Mouse (Mus musculus): ENCODE data around the gene Gadd45a.

Gadd45a gene

DNA sequence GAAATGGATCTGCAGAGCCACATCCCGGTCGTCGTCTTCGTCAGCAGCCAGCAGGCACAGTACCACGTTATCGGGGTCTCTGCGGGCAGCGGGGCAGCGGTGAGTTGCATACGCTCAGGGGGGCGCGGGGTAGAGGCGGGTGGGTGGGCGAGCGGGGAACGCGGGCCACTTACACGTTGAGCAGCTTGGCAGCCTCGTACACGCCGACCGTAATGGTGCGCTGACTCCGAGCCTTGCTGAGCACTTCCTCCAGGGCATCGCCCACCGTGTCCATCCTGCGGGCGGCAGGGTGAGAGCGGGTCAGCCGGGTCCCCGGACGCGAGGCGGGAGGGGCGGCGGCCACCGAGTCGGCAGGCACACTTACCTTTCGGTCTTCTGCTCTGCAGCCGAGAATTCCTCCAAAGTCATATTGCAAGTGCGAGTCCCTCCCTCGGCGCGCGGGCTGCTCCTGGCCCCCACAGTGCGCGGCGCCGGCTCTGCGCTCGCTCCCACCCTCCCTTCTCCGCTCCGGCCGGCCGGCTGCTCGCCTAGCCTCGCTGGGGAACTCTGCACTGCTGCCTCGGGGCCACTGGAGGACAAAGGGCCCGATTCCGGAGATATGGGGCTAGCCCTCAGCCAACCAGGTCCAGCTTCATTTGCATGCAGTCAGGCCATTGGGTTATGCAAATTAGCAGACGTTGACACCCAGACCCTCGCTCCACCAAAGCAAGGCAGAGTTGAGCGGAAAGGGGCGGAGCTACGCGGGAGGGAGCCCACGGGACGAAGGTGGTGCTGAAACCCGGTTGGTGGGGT, at the start of gene Gadd45a:
Gene Gadd45a (minus strand): TSS at position 621 of the 792 bp plus-strand sequence.
- DNase-seq = peak; percentile 97

DNA sequence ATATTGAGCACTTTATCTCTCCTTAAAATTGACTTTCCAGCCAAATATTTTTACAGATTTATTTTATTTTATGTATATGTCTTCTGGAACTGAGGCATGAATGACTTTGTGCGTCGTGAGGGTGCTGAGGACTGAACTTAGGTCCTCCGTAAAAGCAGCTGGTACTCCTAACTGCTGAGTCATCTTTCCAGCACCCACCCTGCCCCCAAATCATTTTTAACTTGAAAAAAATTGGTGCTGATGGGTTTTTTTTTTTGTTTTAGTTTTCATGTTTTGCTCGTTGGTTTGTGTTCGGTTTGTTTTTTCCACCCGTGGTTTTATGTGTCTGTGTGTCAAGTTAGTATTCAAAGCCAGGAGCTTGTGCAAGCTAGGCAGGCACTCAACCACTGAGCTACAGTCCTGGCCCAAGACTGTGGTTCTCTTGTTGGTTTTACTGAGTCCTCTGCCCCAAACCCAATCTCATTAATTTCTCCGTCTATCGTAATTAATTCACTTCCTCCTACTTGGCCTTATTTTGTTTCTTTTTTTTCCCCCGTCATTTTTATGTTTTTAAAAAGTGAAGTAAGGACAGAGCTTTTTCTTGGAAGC, 48.7 kb upstream of the Gadd45a start:
- DNase-seq = no peak

DNA sequence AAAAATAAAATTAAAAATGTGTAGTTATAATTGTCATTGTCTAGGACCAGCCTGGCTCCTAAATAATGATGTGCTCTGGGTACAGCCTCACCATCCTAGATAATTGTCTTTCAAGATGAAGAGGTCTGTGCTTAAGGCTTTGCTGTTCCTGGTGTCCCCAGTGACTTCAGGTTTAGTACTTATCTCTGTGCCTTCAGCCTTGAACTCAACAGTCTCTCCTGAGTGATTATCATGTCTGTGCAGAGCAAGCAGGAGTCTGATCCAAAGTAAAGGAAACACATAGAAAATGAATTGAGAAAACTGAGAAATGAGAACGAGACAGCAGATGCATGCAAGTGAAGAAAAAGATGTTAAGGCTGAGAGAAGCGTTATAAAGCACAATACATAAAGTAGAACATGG, 47.2 kb upstream of the Gadd45a start:
- no peak for DNase-seq

DNA sequence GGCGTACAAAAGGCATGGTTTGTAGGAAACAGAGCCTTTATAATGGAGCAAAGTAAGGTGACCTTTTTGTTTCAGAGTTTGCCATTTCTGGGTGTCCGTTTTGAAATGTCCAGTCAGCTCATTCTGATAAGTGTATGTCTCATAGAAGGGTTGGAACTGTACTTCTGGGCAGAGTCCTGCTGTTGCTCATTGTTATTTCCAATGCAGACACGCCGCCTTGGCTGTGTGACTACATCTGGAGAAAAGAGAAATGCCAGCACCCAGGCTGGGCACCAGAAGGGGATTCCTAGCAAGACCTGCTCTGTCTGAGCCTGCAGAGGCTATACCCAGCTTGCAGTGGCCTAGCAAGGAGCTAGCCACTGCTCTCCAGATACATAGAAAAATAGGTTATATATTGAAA, 43.9 kb upstream of the Gadd45a start:
- no peak for DNase-seq

DNA sequence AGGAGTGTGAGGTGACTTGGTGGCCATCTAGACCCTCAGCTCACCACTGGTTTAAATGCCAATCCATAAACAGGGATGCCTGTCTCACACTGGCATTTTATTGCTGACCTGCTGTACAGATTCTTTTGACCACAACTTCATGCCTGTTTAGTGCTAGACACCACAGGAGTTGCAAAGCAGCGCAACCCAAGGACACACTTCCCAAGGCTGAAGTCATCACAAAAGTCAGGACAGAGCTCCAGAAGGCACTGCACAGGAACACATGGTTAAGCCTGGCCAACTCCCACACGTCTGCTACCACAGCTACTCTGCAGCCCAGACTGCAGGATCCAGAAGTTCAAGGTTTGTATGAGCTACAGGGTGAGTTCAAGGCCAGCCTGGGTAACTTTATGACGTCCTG, 40.8 kb upstream of the Gadd45a start:
- DNase-seq = no peak

DNA sequence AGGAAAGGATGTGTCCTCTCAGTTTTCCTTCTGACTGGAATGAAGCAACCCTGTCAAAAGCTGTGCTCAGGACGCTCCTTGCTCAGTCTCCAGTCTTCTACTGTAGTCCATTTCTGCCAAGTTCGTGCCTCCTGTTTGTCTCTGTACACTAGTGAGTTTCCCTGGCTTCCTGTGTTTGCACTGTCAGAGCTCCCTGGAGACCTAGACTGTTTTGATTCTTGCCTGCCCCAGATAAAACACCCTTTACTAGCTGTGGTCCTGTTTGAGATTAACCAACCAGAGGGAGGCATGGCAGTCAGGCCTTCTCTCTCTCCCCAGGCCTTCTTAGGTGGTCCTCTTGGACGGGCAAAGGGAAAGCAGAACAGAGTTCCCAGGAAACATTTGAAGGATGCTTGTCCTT, 40.2 kb upstream of the Gadd45a start:
- peak; percentile 23 for DNase-seq

DNA sequence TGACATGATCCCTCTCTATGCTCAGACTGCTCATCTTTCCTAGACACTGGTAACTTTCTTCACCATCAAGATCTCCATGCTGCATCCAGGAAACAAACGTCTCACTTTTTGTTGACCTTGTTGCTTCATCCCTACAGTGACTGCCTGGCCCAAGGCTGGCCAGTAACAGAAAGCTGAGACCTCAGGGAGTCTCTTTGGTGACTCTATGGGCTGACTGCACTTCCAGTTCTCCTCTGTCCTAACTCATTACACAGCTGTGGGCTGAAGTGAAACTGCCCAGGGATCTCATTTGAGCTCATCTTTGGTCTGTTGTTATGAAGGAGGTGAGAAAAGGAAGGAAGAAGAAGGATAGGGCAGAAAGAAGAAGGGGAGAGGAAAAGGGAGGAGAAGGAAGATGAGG, 39.1 kb upstream of the Gadd45a start:
- DNase-seq = no peak

DNA sequence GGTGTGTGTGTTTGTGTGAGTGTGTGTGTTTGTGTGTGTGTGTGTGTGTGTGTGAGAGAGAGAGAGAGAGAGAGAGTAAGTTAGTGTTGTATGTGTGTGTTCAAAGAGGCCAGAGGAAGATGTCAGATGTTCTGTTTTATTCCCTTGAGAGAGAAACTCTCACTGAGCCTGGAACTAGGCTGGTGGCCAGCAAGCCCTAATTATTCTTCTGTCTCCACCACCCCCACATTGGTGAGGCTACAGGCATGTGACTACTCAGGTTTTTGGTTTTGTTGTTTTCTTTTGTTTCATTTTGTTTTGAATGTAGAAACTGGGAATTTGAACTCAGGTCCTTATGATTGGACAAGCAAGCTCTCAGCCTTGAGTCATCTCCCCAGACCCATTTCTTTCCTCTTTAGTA, 37.6 kb upstream of the Gadd45a start:
- DNase-seq = no peak

DNA sequence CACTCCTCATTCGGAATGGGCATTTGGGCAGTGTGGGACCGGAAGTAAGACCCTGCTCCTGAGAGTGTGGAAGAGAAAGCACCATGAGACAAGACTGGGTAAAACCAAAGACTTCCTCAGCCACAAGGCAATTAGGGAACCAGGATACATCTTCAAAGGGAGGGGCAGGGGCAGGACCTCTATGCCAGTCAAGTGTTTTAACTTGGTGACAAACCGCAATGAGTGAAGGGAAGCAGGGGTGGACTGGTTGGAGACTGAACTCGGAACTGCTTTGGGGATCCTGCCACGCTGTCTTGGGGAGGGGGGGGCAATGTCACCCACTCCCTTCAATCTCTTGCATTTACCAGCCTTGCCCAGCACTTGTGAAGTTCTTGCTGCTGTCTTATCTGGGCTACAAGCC, 36.7 kb upstream of the Gadd45a start:
- no peak for DNase-seq

DNA sequence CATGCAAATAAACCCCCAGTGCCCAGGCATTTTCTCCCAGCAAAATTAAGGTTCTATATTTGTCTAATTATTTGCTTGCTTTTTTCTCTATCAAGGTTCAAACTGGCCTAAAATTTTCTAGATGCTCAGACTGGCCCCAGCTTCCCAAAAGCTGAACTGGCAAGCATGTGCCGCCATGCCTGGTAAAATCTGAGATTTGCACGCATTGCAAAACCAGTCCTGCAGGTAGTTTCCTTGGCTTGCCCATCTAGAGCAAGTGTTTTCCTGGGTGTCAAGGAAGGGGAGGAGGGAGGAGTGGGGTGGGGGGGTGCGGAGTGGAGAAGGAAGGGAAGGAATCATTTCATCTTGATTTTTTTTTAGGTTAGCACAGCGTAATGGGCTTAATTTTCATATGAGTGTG, 36.2 kb upstream of the Gadd45a start:
- DNase-seq = no peak

DNA sequence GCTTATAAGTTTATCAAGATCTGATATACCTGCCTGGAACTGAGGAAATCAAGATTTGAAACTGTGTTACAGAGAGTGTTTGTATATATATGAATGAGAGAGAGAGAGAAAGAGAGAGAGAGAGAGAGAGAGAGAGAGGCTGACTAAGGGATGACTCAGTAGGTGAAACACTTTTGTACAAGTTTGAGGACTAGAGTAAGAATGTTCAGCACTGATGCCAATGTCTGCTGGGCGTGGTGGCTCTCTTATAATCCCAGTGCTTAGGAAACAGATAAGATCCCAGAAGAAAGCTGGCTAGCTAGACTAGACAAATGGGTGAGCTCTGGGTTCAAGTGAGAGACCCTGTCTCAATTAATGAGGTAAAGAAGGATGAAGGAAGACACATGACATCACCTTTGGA, 34.4 kb upstream of the Gadd45a start:
- no peak for DNase-seq

DNA sequence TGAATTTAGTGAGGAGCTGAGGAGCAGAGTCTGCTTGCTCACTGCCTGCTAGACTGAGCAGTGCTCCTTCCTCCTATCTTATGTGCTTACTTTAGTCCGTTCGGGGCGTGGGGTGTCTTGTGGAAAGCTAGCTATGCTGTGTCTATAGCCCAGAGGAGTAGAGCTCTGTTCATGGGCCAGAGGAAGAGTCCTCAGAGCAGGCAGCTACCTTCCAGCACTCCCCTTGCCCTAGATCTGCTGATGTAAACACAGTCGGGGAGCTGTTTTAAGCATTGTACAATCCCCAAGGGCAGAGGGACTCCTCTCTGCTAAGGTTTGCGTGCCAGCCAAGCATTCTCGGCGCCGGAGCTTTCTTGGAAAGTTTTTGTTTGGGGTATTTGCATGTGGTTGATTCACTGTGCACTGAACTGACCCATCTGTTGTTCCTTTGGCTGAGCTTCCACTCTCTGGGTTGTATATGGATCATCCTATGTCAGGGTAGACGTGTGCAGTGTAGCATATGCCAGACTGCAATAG, 32.6 kb upstream of the Gadd45a start:
- peak; percentile 31 for DNase-seq

DNA sequence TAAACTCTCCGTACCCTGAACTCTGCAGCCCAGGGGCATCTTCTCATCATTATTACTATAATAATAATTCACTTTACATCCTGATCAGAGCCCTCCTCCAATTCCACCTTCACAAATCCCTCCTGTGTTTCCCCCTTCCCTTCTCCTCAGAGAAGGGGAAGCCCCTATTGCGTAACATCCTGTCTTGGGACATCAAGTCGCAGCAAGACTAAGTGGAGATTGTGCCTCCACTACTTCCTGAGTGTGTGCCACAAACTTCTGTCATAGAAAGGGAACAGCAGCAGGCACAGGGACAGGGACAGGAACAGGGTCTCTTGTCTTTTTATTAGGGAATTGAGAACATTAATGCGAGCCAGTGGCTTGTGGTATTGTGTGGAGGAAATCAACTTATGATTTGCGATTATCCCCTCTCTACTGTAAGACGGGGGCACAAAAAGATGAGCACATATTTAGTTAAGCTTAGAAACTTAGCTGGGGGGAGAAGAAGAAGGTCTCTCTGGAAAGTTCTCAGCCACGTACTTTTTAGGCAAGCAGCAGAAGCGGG, 32.0 kb upstream of the Gadd45a start:
- DNase-seq = no peak

DNA sequence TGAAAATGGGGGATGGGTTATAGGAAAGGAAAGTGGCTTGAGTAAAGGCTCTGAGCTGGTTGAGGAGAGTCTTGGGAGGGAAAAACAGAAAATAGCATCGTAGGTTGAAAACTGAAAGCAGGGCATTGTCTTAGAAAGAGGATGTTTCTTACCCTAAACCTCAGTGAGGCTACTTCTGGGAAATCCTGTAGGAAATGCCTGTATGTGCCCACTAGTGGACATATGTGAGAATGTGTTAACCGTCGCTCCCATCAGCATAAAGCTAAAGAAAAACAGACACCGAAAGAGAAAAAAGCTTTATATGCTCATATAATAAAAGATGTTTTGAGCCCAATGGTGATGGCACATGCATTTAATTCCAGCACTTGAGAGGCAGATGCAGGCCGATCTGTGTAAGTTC, 22.8 kb upstream of the Gadd45a start:
- DNase-seq = no peak

DNA sequence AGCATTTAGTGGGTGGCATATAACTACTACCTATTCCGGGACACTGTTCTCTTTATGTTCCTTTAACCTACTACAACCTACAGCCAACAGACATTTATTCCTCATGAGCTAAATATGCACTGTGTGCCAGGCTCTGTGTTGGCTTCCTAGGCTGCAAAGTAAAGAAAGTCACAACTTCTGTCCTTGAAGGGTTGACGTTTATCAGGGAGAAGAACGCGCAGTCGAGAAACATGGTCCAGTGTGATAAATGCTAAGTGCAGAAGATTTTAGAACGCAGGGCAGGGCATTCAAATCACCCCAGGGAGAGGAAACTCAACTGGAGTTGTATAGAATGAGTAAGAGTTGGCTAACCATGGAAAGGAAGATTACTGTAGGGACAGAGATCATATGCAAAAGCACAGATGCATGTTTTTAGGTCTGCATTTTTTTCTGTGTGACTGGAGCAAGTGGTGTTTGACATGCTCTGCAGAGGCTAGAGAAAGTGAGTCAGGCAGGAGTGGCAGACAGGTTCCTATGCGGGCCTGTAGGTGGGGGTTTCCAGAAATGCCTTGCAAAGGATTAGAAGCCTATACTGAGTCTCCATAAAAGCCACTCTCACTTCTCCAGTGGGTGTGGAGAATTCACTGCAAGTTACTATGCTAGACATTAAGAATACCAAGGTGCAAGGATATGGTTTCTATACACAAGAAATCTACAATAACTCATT, 20.9 kb upstream of the Gadd45a start:
- no peak for DNase-seq

DNA sequence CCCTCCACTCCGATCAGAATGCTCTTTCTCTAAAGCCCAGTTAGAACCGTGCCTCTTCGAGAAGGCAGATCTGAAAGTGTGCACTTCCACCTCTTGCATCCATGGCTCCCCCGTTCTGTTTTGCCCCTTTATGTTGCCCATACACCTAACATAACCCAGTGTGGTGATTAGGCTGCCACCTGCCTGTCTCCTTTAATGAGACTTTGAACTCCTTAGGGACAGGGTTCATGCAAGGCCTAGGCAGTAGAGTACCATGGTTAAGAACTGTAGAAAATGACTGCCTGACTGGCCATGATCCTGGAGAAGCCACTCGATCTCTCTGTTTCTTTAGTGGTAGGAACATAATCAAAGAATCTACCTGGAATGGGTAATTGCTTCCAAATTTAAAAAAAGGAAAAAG, 20.3 kb upstream of the Gadd45a start:
- no peak for DNase-seq

DNA sequence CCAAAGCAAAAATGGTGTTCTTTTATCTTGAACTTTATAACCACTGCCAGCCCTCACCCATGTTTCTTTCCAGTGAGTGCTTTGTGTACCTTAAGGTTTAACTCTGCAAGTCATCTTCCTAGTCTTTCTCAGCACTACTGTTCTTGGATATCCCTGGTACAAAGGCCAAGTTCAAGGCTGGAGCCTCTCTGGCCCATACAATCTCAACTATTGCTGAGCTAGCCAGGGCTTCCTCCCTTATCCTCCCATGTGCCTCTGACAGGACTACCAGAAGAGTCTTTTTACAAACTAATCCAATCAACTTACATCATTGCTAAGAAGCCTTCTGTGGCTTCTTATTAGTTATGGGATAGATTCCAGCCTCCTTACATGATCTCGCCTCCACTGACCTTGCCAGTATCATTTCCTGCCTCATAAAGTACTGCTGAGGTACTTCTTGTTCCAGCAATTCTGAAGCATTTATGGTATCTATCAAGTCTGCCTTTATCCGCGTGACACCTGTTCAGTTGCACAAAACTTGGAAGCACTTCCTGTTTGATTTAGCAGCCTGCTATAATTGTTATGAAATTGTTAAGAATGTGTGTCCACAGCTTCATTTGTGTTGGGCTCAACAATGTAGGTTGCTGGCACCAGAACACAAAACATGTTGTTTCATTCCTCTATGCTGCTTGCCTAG, 19.8 kb upstream of the Gadd45a start:
- no peak for DNase-seq

DNA sequence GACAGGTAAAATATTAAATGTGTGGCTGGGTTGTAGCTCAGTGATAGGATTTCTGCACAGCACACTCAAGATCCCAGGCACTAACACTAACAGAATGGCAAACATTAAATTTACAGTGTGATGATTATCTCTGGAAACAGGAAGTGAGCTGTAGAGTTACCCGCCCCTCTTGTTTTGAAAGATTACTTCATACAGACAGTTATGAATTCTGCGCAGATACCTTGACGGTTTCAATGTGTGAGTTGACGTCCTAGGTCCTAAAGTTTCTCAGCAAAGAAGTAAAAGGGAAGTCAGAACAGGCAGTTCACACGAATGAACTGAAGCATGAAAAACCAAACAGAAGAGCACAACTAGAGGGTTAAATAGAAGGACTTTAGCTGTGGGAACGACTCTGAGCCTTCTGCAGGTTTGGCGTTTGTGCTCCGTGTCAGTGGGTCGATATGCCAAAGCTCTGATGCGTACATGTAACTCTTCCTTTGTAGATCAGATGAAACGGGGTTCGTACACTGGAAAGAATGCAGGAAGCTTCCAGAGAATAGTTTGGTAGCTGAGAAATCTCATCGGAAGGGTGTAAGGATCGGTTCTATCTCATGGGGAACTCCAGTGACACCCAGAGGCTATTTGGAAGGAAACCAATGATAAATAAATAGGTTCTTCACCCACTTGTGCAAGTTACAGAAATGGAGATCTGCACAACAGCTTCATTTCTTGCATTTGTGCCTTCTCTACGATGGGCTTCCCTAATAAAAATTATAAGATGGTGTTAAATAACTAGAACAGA, 19.0 kb upstream of the Gadd45a start:
- no peak for DNase-seq

DNA sequence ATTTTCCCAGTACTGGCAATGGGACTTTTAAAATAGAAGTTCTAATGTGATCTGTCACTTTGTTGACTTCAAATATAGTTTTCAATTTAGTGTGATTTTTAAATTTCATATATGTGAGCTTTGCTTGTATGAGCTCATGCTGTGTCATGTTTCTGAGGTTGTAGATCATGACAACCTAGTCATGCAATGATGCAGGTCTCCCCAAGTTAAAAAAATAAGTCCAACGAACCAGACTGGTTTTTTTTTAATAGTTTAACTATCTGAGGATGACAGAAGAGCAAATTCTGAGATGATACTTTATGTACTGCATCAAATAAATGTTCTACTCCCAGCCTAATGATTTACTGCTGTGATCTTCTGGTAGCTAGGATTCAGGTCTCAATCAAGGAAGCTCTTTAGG, 12.8 kb upstream of the Gadd45a start:
- no peak for DNase-seq

DNA sequence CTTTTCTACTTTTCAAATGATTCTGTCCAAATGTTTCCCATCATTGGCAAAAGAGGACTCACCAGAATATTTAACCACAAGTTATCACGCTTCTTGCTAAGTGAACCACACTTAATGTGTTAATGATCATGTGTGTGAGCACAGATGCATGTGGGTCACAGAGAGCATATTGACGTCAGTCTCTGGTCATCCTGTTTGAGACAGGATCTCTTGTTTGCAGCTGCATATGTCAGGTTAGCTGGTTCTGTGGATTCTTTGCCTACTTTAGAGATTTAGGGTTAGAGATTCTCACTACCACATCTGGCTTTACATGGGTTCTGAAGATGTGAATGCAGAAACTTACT, 12.4 kb upstream of the Gadd45a start:
- no peak for DNase-seq

DNA sequence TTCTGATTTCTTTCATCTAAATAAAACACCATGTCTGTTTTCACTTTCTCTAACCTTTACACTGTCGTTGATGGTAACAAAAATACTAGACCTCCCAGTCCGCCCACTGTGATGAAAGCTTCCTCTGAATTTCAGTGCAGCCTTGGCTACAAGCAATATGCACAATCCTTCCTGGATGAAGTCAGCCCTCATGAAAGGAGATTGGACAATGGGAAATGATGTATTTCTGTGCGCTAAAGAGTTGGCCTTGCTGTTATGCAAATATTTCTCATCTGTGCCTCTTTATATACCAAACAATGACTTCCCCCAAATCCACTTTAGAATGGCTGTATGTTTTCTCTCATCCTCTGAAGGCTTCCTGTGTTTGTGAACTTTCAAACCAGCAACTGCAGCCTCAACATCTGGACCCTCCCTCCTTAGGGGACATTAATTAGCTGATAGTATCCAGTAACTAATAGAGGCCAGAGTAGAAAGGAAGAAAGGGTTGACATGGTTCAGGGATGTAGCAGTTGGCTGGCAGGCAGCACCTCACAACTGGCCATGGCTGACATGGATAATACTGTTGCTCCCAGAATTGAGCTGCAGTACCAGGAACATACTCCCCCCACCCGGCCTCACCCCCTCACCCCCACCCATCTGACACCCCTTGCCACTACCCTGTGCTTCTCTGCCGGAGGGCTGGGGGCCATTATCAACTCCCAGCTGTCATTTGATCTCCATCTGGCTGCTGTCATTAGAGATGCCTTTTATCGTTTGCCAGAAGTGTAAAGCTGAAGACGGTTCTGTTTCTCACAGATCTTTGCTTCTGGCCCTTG, 11.8 kb upstream of the Gadd45a start:
- no peak for DNase-seq
